Mouse (Mus musculus) limb, embryonic 11.5 days (tissue): Measurements from ENCODE around the gene Wwox. TPM values are rescaled to one million over a fixed set of nuclear protein-coding genes. Genes with fewer than 3 reads are reported as not detected.

Experiments
- ATAC-seq: fragments of 200-750 bp; cut with Nextera tagmentation; 2 replicates; pipeline ENCODE4 v1.8.0; 2017; ENCODE audit warnings: low read depth; ENCODE audit not compliant: insufficient number of reproducible peaks, low FRiP score, low TSS enrichment
- DNase-seq: peaks from one replicate; pipeline ENCODE4 v3.0.0-alpha.2; 2015; ENCODE audit warnings: low spot score
- H3K27ac ChIP-seq: fragments of 300-500 bp; sonication (generic); replicated peaks from 2 replicates; pipeline ENCODE4 v1.5.1; 2014; ENCODE audit warnings: low read depth, mild to moderate bottlenecking, low read length
- H3K27me3 ChIP-seq: fragments of 300-500 bp; sonication (generic); 2 replicates; pipeline ENCODE4 v1.6.1; 2014; ENCODE audit warnings: mild to moderate bottlenecking, low read length, mixed read lengths; ENCODE audit not compliant: control insufficient read depth, insufficient read depth
- H3K36me3 ChIP-seq: fragments of 300-500 bp; sonication (generic); 2 replicates; pipeline ENCODE4 v1.6.1; 2014; ENCODE audit warnings: mild to moderate bottlenecking, low read length, moderate library complexity, mixed read lengths; ENCODE audit not compliant: control insufficient read depth, insufficient read depth
- H3K4me1 ChIP-seq: fragments of 300-500 bp; sonication (generic); 2 replicates; pipeline ENCODE4 v1.6.1; 2014; ENCODE audit warnings: low read length, mixed read lengths; ENCODE audit not compliant: control insufficient read depth, insufficient read depth
- H3K4me2 ChIP-seq: fragments of 300-500 bp; sonication (generic); 2 replicates; pipeline ENCODE4 v1.6.1; 2014; ENCODE audit warnings: low read depth, mild to moderate bottlenecking, moderate library complexity; ENCODE audit not compliant: severe bottlenecking
- H3K4me3 ChIP-seq: fragments of 300-500 bp; sonication (generic); 2 replicates; pipeline ENCODE4 v1.5.1; 2014; ENCODE audit warnings: low read depth, low read length
- H3K9ac ChIP-seq: fragments of 300-500 bp; sonication (generic); 2 replicates; pipeline ENCODE4 v1.6.1; 2014; ENCODE audit warnings: mild to moderate bottlenecking, low read length
- H3K9me3 ChIP-seq: fragments of 300-500 bp; sonication (generic); 2 replicates; pipeline ENCODE4 v1.6.1; 2016; ENCODE audit warnings: low read length; ENCODE audit not compliant: control insufficient read depth
- WGBS: fragments of 180-500 bp; shearing (Covaris S2); extraction: QIAGEN DNeasy Blood & Tissue Kit; methylation state at CpG from one replicate; pipeline ENCODE4 v1.1.7; 2014; 5-methylcytosine and 5-hydroxymethylcytosine counted together
- polyA plus RNA-seq: library from polyadenylated mRNA; unstranded; fragments of >200 nt; fragmentation: Nextera tagmentation; extraction: Ambion mirVana; gene quantifications from 2 replicates; pipeline ENCODE4 v1.2.1, GENCODE M21; 2014

Gene Wwox
- polyA plus RNA-seq, 1 experiment from 2014 or later: 7.3 TPM

DNA sequence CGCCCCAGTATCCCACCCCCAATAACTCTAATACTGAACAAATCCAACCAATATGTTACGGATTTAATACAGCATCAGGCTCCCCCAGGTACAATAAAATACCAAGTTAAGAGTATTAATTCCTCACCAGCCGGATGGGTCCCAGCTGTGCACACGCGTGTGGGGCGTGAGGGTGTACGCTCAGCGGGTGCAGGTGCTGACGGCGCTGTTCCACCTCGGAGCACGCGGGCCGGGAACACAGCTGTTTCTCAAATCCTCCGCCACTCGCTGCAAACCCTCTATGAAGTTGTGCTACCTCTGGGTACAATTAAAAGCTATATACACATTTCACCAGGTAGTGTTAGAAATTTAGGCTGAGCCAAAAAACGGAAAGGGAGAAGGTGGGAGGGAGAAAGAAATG, 818.0 kb downstream of the Wwox start:
- ATAC-seq (peak; percentile 57; the same call in 1 of the 2 replicates), DNase-seq (no peak)
- Histone ChIP-seq H3K27me3 (no peaks in the 10 kb centered on the region), H3K36me3 (no peaks in the 10 kb centered on the region), H3K9ac (no peak overlapping the region), H3K4me2 (no peak overlapping the region), H3K9me3 (no peaks in the 10 kb centered on the region), H3K27ac (no peak overlapping the region), H3K4me1 (peaks cover 7% of the 10 kb centered on the region; the same call in 1 of the 2 replicates), H3K4me3 (no peak overlapping the region)
- WGBS: 74% methylated on average over 17 of the region's 17 CpGs

DNA sequence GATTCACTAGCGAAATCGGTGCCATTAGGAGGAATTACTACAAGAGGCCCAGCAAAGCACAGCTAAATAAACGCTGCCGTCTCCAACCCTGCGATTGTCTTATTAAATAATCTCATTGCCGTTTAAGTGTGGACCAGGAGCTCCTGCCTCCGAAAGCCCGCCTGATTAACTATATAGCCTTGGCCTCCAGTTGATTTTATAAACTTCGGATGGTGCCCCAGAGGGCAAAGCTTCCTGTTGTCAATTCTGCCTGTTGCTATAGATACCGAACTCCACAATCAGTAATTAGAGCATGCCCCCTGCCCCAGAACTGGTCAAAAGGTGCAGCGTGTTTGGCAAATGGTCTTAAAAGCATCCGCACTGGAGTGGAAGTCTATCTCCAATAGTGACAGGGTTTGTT, 820.4 kb downstream of the Wwox start:
- Histone ChIP-seq H3K27ac (no peak overlapping the region), H3K4me2 (no peak overlapping the region), H3K36me3 (no peaks in the 10 kb centered on the region), H3K4me3 (no peak overlapping the region), H3K4me1 (peaks cover 7% of the 10 kb centered on the region; the same call in 1 of the 2 replicates), H3K27me3 (no peaks in the 10 kb centered on the region), H3K9me3 (no peaks in the 10 kb centered on the region), H3K9ac (no peak overlapping the region)
- WGBS: 37% methylated on average over 12 of the region's 12 CpGs
- ATAC-seq (no peak), DNase-seq (no peak)

DNA sequence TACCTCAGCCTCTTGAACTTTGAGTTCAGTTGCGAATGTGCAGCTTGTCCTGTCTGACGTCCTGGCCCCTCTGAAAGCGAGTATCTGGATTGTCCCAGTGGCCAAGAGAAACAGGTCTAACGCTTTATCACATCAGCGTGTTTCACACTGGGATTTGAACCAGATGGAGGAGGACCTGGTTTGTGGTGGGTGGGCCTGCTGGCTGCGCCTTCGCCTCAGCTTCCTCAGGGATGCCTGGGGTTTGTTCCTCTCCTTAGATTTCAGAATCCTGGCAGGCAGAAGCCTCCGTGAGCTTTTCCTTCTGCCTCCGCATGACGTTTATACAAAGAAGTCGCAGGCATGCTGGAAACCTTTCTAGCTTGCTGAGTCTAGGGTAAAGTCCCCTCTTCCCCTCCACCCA, 827.7 kb downstream of the Wwox start:
- Histone ChIP-seq H3K27me3 (no peaks in the 10 kb centered on the region), H3K9ac (no peak overlapping the region), H3K4me1 (peaks cover 8% of the 10 kb centered on the region), H3K4me2 (no peak overlapping the region), H3K9me3 (no peaks in the 10 kb centered on the region), H3K27ac (no peak overlapping the region), H3K36me3 (no peaks in the 10 kb centered on the region), H3K4me3 (no peak overlapping the region)
- WGBS: 70% methylated on average over 11 of the region's 11 CpGs
- DNase-seq (no peak), ATAC-seq (no peak)

GRCm38 (mm10) chr8:115269601-115270000, 830.1 kb downstream of the Wwox start:
- H3K4me3 ChIP-seq: no peak overlapping the region
- H3K4me2 ChIP-seq: no peak overlapping the region
- no peak for ATAC-seq
- H3K9me3 ChIP-seq: no peaks in the 10 kb centered on the region
- H3K27ac ChIP-seq: no peak overlapping the region
- WGBS: 35% methylated on average over 4 of the region's 4 CpGs
- no peaks in the 10 kb centered on the region for H3K36me3 ChIP-seq
- DNase-seq: no peak
- no peak overlapping the region for H3K9ac ChIP-seq
- no peaks in the 10 kb centered on the region for H3K27me3 ChIP-seq
- peaks cover 8% of the 10 kb centered on the region for H3K4me1 ChIP-seq

- Histone ChIP-seq H3K4me3 (no peak overlapping the region), H3K27ac (no peak overlapping the region), H3K27me3 (no peaks in the 10 kb centered on the region), H3K36me3 (no peaks in the 10 kb centered on the region), H3K9ac (no peak overlapping the region), H3K4me1 (peaks cover 8% of the 10 kb centered on the region), H3K4me2 (no peak overlapping the region), H3K9me3 (no peaks in the 10 kb centered on the region)
- DNase-seq (no peak), ATAC-seq (no peak)
- WGBS: 88% methylated on average over 6 of the region's 6 CpGs
These were observed 834.5 kb downstream of the Wwox start for GRCm38 (mm10) chr8:115273976-115274375.

DNA sequence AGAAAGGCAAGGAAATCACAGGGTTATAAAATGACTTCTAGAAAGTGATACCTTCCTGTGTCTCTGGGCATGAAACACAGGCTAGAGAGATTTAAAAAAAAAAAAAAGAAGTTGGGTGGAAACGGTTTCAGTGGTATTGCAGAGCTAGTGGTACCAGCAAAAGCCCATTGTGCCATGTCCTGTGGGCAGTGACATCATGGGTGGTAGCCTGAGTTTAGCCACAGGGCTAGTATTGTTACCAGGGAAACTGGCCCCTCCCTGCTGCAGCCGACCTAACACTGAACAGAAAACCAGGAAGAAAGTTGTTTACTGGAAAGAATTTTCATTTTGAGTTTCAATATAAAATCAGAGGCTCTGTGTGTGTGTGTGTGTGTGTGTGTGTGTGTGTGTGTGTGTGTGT, 836.8 kb downstream of the Wwox start:
- H3K27ac ChIP-seq: no peak overlapping the region
- H3K4me1 ChIP-seq: peaks cover 5% of the 10 kb centered on the region; the same call in 1 of the 2 replicates
- ATAC-seq (no peak), DNase-seq (no peak)
- no peak overlapping the region for H3K9ac ChIP-seq
- no peaks in the 10 kb centered on the region for H3K36me3 ChIP-seq
- no peaks in the 10 kb centered on the region for H3K27me3 ChIP-seq
- no peaks in the 10 kb centered on the region for H3K9me3 ChIP-seq
- 75% methylated on average over 2 of the region's 2 CpGs for WGBS
- no peak overlapping the region for H3K4me3 ChIP-seq
- H3K4me2 ChIP-seq: no peak overlapping the region

DNA sequence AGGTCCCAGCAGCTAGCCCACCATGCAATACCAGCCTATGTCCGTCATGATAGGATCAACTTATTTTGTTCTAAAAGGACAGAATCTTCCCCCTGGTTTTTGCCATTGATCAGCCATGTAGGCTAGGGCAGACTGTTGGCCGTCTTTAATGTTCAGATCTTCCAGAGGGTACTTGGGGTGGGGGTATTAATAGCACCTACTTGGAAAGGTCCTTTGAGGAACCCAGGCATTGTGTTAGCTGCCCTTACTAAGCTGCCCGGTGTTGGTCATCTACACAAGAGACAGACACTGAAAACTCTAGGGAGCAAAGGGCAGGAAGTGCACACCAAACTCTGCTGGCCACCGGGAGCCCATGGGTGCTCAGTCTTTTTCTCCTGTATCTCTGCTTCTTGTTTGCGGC, 838.8 kb downstream of the Wwox start:
- DNase-seq (no peak), ATAC-seq (no peak)
- Histone ChIP-seq H3K4me3 (no peak overlapping the region), H3K4me2 (no peak overlapping the region), H3K27me3 (no peaks in the 10 kb centered on the region), H3K9ac (no peak overlapping the region), H3K9me3 (no peaks in the 10 kb centered on the region), H3K4me1 (no peaks in the 10 kb centered on the region), H3K36me3 (no peaks in the 10 kb centered on the region), H3K27ac (no peak overlapping the region)
- WGBS: 93% methylated on average over 5 of the region's 5 CpGs

GRCm38 (mm10) chr8:115290224-115290623, 850.8 kb downstream of the Wwox start:
- 36% methylated on average over 8 of the region's 8 CpGs for WGBS
- Histone ChIP-seq H3K4me1 (no peaks in the 10 kb centered on the region), H3K27me3 (no peaks in the 10 kb centered on the region), H3K27ac (no peak overlapping the region), H3K9ac (no peak overlapping the region), H3K36me3 (no peaks in the 10 kb centered on the region), H3K4me2 (no peak overlapping the region), H3K9me3 (no peaks in the 10 kb centered on the region), H3K4me3 (no peak overlapping the region)
- DNase-seq: no peak
- no peak for ATAC-seq

- Histone ChIP-seq H3K27me3 (no peaks in the 10 kb centered on the region), H3K9me3 (no peaks in the 10 kb centered on the region), H3K4me1 (no peaks in the 10 kb centered on the region), H3K9ac (no peak overlapping the region), H3K4me3 (no peak overlapping the region), H3K36me3 (no peaks in the 10 kb centered on the region), H3K4me2 (no peak overlapping the region), H3K27ac (no peak overlapping the region)
- ATAC-seq (no peak), DNase-seq (no peak)
- WGBS: 67% methylated on average over 9 of the region's 9 CpGs
These were observed 857.3 kb downstream of the Wwox start for GRCm38 (mm10) chr8:115296760-115297159.
